Comparison of ENCODE assay signal across 8 mouse cellular contexts in genomic region chr5:135887675-135888102, GRCm38 (mm10). TPM values are rescaled to one million over a fixed set of nuclear protein-coding genes. Genes with fewer than 3 reads are reported as not detected.
A peak's percentile ranks its signal among the peaks of the same experiment; 100 is the strongest.
DNase-seq lines count a peak whose midpoint lies in the region; ATAC-seq and TF ChIP-seq lines count a peak whose summit lies in the region.

TSS of gene Hspb1 (plus strand) at chr5:135887919.

- H3K4me1 ChIP-seq in embryonic facial prominence, embryonic 11.5 days (ENCODE audit: control insufficient read depth, insufficient read depth, low read length), result no peaks in the 10 kb centered on the region; the same call in 1 of the 2 replicates
- peaks cover 5% of the 10 kb centered on the region; the same call in 1 of the 2 replicates for H3K4me1 ChIP-seq in lung, embryonic 14.5 days (ENCODE audit: insufficient read depth)

- H3K4me2 ChIP-seq in embryonic facial prominence, embryonic 11.5 days (ENCODE audit: low read depth, low read length), result peak within 1 kb of the TSS; percentile 42
- peak within 1 kb of the TSS; percentile 61 for H3K4me2 ChIP-seq in lung, embryonic 14.5 days

- no peak for ATAC-seq in embryonic facial prominence, embryonic 11.5 days (replicated peaks; ENCODE audit: insufficient number of reproducible peaks, low FRiP score, low TSS enrichment, low read depth)
- peak; percentile 84 for ATAC-seq in lung, embryonic 14.5 days (ENCODE audit: insufficient read depth)

- H3K27me3 ChIP-seq in embryonic facial prominence, embryonic 11.5 days (ENCODE audit: control insufficient read depth, insufficient read depth, low read length), result peaks cover 13% of the 10 kb centered on the region
- peaks cover 11% of the 10 kb centered on the region for H3K27me3 ChIP-seq in lung, embryonic 14.5 days (ENCODE audit: insufficient read depth, low read length)

- peak within 1 kb of the TSS; percentile 22; the same call in 1 of the 2 replicates for H3K9ac ChIP-seq in embryonic facial prominence, embryonic 11.5 days (replicated peaks; ENCODE audit: low read length)
- peak within 1 kb of the TSS; percentile 38 for H3K9ac ChIP-seq in lung, embryonic 14.5 days

- H3K36me3 ChIP-seq in embryonic facial prominence, embryonic 11.5 days (replicated peaks; ENCODE audit: control insufficient read depth, insufficient read depth, low read depth, low read length), result no peaks in the 10 kb centered on the region
- no peaks in the 10 kb centered on the region for H3K36me3 ChIP-seq in lung, embryonic 14.5 days (ENCODE audit: insufficient read depth)

- no peak for TF ChIP-seq CTCF in lung, embryonic 14.5 days (IDR thresholded peaks at IDR 0.05; ENCODE audit: low read depth)

- H3K4me3 ChIP-seq in embryonic facial prominence, embryonic 11.5 days (ENCODE audit: low read depth, low read length), result peak within 1 kb of the TSS; percentile 23
- H3K4me3 ChIP-seq in lung, embryonic 14.5 days (ENCODE audit: low read depth, low read length), result peak within 1 kb of the TSS; percentile 37

- H3K27ac ChIP-seq in embryonic facial prominence, embryonic 11.5 days (replicated peaks; ENCODE audit: low read depth, low read length), result no peak within 1 kb of the TSS
- no peak within 1 kb of the TSS for H3K27ac ChIP-seq in lung, embryonic 14.5 days (ENCODE audit: low read depth)

- WGBS in embryonic facial prominence, embryonic 11.5 days, result 2% methylated on average over 24 of the region's 24 CpGs
- under 1% methylated on average over 24 of the region's 24 CpGs for WGBS in lung, embryonic 14.5 days

- H3K9me3 ChIP-seq in embryonic facial prominence, embryonic 11.5 days (replicated peaks; ENCODE audit: control insufficient read depth, low read length), result no peaks in the 10 kb centered on the region
- no peaks in the 10 kb centered on the region for H3K9me3 ChIP-seq in lung, embryonic 14.5 days (ENCODE audit: low read depth, low read length)

- no peak for DNase-seq in left cerebral cortex, adult 18-20 months (ENCODE audit: low spot score in 2 of 2)
- DNase-seq in left cerebral cortex, adult 11 months (ENCODE audit: low spot score), result no peak
- DNase-seq in embryonic facial prominence, embryonic 11.5 days (ENCODE audit: low spot score), result peak; percentile 59
- peak; percentile 96 to 97 for DNase-seq in heart, adult 9 months (ENCODE audit: low spot score in 2 of 2)
- DNase-seq in kidney, adult 9 months, result peak; percentile 88
- peak; percentile 87 for DNase-seq in lung, embryonic 14.5 days
- peak; percentile 68 for DNase-seq in retina, postnatal 1 day
- no peak for DNase-seq in frontal cortex, postnatal 25 days (ENCODE audit: low spot score in 2 of 2)

RNA-seq across cellular contexts. Expression of gene Hspb1, which starts in this region (rescaled TPM):
- total RNA-seq in left cerebral cortex, adult 18-20 months (2021), result 10 to 100 TPM; 16.5 to 31.4 TPM
- polyA plus RNA-seq in embryonic facial prominence, embryonic 11.5 days (2014; fragmentation: Nextera tagmentation; extraction: Ambion mirVana), result 27.3 and 38.2 TPM in 2 replicates
- polyA plus RNA-seq in lung, embryonic 14.5 days (2014; fragmentation: Nextera tagmentation; extraction: Ambion mirVana), result 62.8 and 68.1 TPM in 2 replicates

Comparison
In these comparisons a context has a peak if more than half of its experiments do, and no peak if none do; other contexts are left out.
1. DNase-seq: peak in embryonic facial prominence, embryonic 11.5 days (single experiment), heart, adult 9 months (2 of 2), kidney, adult 9 months (single experiment), lung, embryonic 14.5 days (single experiment) and retina, postnatal 1 day (single experiment); none in left cerebral cortex, adult 18-20 months (0 of 2), left cerebral cortex, adult 11 months (single experiment) and frontal cortex, postnatal 25 days (0 of 2).